Mouse (Mus musculus): ENCODE results near the gene Srpr.

- TF ChIP-seq CTCF (IDR thresholded peaks at IDR 0.05; ENCODE audit: low read depth, low read length): no peak
- no peak for TF ChIP-seq POLR2A (IDR thresholded peaks at IDR 0.05; ENCODE audit: extremely low read depth, insufficient read depth, low read length)
Measured at GRCm38 (mm10) chr9:35235996-35236395, 36.0 kb downstream of the Srpr start.

All from liver, adult 2 months (tissue).